Mouse (Mus musculus): ENCODE measurements around the gene Gm20388. TPM values are rescaled to one million over a fixed set of nuclear protein-coding genes. Genes with fewer than 3 reads are reported as not detected.

The Gm20388 gene
- total RNA-seq, 2 experiments from 2014 or later: 18.6 TPM; not detected in 1

GRCm38 (mm10) chr8:120806780-120807264, 896.2 kb downstream of the Gm20388 start:
- intact Hi-C loops (cut with DNase I): no loop called here
- no peak for DNase-seq (ENCODE audit: low spot score in 2 of 2)

- no peak for DNase-seq (ENCODE audit: low spot score in 2 of 2)
- intact Hi-C loops (cut with DNase I): no loop called here
Measured at GRCm38 (mm10) chr8:120807719-120808118, 897.1 kb downstream of the Gm20388 start.

- DNase-seq (ENCODE audit: low spot score in 2 of 2): no peak
- intact Hi-C loops (cut with DNase I): no loop called here
Measured at GRCm38 (mm10) chr8:120809050-120809449, 898.4 kb downstream of the Gm20388 start.

- DNase-seq (ENCODE audit: low spot score in 2 of 2): no peak
- intact Hi-C loops (cut with DNase I): no loop called here
Measured at GRCm38 (mm10) chr8:120811953-120812352, 901.3 kb downstream of the Gm20388 start.

GRCm38 (mm10) chr8:120813028-120813427, 902.4 kb downstream of the Gm20388 start:
- DNase-seq (ENCODE audit: low spot score in 2 of 2): no peak
- intact Hi-C loops (cut with DNase I): no loop called here

GRCm38 (mm10) chr8:120813839-120814238, 903.2 kb downstream of the Gm20388 start:
- intact Hi-C loops (cut with DNase I): loop anchor here (1.0 kb wide), 1 partner anchor 11 kb away; no protein-coding TSS in a partner anchor

GRCm38 (mm10) chr8:120816371-120816770, 905.7 kb downstream of the Gm20388 start:
- no peak for DNase-seq (ENCODE audit: low spot score in 2 of 2)
- intact Hi-C loops (cut with DNase I): no loop called here

More at GRCm38 (mm10) chr8:120813839-120814238, 903.2 kb downstream of the Gm20388 start:
- no peak for DNase-seq (ENCODE audit: low spot score in 2 of 2)

- DNase-seq (ENCODE audit: low spot score in 2 of 2): no peak
- intact Hi-C loops (cut with DNase I): loop anchor here (5.0 kb wide), 1 partner anchor 697 kb away; no protein-coding TSS in a partner anchor
Measured at GRCm38 (mm10) chr8:120819906-120820305, 909.3 kb downstream of the Gm20388 start.

GRCm38 (mm10) chr8:120821399-120822170, 910.9 kb downstream of the Gm20388 start:
- peak; percentile 42 to 47 for DNase-seq (ENCODE audit: low spot score in 2 of 2)
- intact Hi-C loops (cut with DNase I): loop anchor here (1.0 to 5.0 kb wide), 2 partner anchors 271 to 696 kb away; no protein-coding TSS in a partner anchor

- DNase-seq (ENCODE audit: low spot score in 2 of 2): no peak
- intact Hi-C loops (cut with DNase I): loop anchor here (5.0 kb wide), 1 partner anchor 694 kb away; no protein-coding TSS in a partner anchor
Measured at GRCm38 (mm10) chr8:120823331-120823730, 912.7 kb downstream of the Gm20388 start.

GRCm38 (mm10) chr8:120823887-120824286, 913.2 kb downstream of the Gm20388 start:
- intact Hi-C loops (cut with DNase I): loop anchor here (5.0 kb wide), 1 partner anchor 693 kb away; no protein-coding TSS in a partner anchor
- DNase-seq (ENCODE audit: low spot score in 2 of 2): no peak

- DNase-seq (ENCODE audit: low spot score in 2 of 2): no peak
- intact Hi-C loops (cut with DNase I): loop anchor here (5.0 kb wide), 1 partner anchor 693 kb away; no protein-coding TSS in a partner anchor
Measured at GRCm38 (mm10) chr8:120824638-120825037, 914.0 kb downstream of the Gm20388 start.

GRCm38 (mm10) chr8:120828279-120828678, 917.6 kb downstream of the Gm20388 start:
- intact Hi-C loops (cut with DNase I): no loop called here
- peak in 1 of 2 experiments; percentile 4 for DNase-seq (ENCODE audit: low spot score in 2 of 2)

GRCm38 (mm10) chr8:120830661-120831060, 920.0 kb downstream of the Gm20388 start:
- intact Hi-C loops (cut with DNase I): no loop called here
- DNase-seq (ENCODE audit: low spot score in 2 of 2): no peak

GRCm38 (mm10) chr8:120832022-120832421, 921.4 kb downstream of the Gm20388 start:
- DNase-seq (ENCODE audit: low spot score in 2 of 2): no peak
- intact Hi-C loops (cut with DNase I): no loop called here

- intact Hi-C loops (cut with DNase I): no loop called here
Measured at GRCm38 (mm10) chr8:120833196-120833595, 922.6 kb downstream of the Gm20388 start.

GRCm38 (mm10) chr8:120839031-120839430, 928.4 kb downstream of the Gm20388 start:
- DNase-seq (ENCODE audit: low spot score in 2 of 2): no peak
- intact Hi-C loops (cut with DNase I): no loop called here

More at GRCm38 (mm10) chr8:120833196-120833595, 922.6 kb downstream of the Gm20388 start:
- DNase-seq (ENCODE audit: low spot score in 2 of 2): no peak

GRCm38 (mm10) chr8:120843084-120843483, 932.4 kb downstream of the Gm20388 start:
- no peak for DNase-seq (ENCODE audit: low spot score in 2 of 2)
- intact Hi-C loops (cut with DNase I): no loop called here

- DNase-seq (ENCODE audit: low spot score in 2 of 2): no peak
- intact Hi-C loops (cut with DNase I): no loop called here
Measured at GRCm38 (mm10) chr8:120846018-120846417, 935.4 kb downstream of the Gm20388 start.

- no peak for DNase-seq (ENCODE audit: low spot score in 2 of 2)
- intact Hi-C loops (cut with DNase I): no loop called here
Measured at GRCm38 (mm10) chr8:120847279-120847678, 936.6 kb downstream of the Gm20388 start.

- intact Hi-C loops (cut with DNase I): no loop called here
- DNase-seq (ENCODE audit: low spot score in 2 of 2): no peak
Measured at GRCm38 (mm10) chr8:120847735-120848134, 937.1 kb downstream of the Gm20388 start.
